Mouse (Mus musculus): Measurements from ENCODE around the gene Acer1. TPM values are rescaled to one million over a fixed set of nuclear protein-coding genes. Genes with fewer than 3 reads are reported as not detected.

Gene Acer1
- polyA plus RNA-seq, 1 experiment from 2014 or later: not detected

GRCm38 (mm10) chr17:56988441-56988840 lies 6.5 kb upstream of the Acer1 start:
- Histone ChIP-seq H3K9me3 (no peaks in the 10 kb centered on the region), H3K27ac (no peak overlapping the region), H3K4me1 (replicated peaks) (peaks cover 6% of the 10 kb centered on the region), H3K9ac (replicated peaks) (no peak overlapping the region), H3K27me3 (no peaks in the 10 kb centered on the region), H3K4me3 (replicated peaks) (no peak overlapping the region), H3K36me3 (peaks cover 22% of the 10 kb centered on the region), H3K4me2 (no peak overlapping the region)
- ATAC-seq (ENCODE audit: insufficient number of reproducible peaks, insufficient read depth, low FRiP score, low TSS enrichment, low read depth): no peak
- WGBS: 84% methylated on average over 7 of the region's 7 CpGs

GRCm38 (mm10) chr17:56986105-56986805 lies 4.3 kb upstream of the Acer1 start:
- H3K36me3 ChIP-seq: peaks cover 2% of the 10 kb centered on the region; the same call in 1 of the 2 replicates
- no peak overlapping the region for H3K27ac ChIP-seq
- H3K27me3 ChIP-seq: no peaks in the 10 kb centered on the region
- no peak overlapping the region for H3K9ac ChIP-seq (replicated peaks)
- H3K4me3 ChIP-seq (replicated peaks): no peak overlapping the region
- WGBS: 87% methylated on average over 3 of the region's 3 CpGs
- H3K4me1 ChIP-seq (replicated peaks): peaks cover 5% of the 10 kb centered on the region
- H3K4me2 ChIP-seq: no peak overlapping the region
- ATAC-seq (ENCODE audit: insufficient number of reproducible peaks, insufficient read depth, low FRiP score, low TSS enrichment, low read depth): no peak
- no peaks in the 10 kb centered on the region for H3K9me3 ChIP-seq

- H3K4me1 ChIP-seq (replicated peaks): no peaks in the 10 kb centered on the region
- H3K27ac ChIP-seq: no peak overlapping the region
- no peaks in the 10 kb centered on the region for H3K36me3 ChIP-seq
- ATAC-seq (ENCODE audit: insufficient number of reproducible peaks, insufficient read depth, low FRiP score, low TSS enrichment, low read depth): no peak
- no peak overlapping the region for H3K9ac ChIP-seq (replicated peaks)
- H3K4me3 ChIP-seq (replicated peaks): no peak overlapping the region
- no peak overlapping the region for H3K4me2 ChIP-seq
- 81% methylated on average over 3 of the region's 3 CpGs for WGBS
- no peaks in the 10 kb centered on the region for H3K9me3 ChIP-seq
- H3K27me3 ChIP-seq: no peaks in the 10 kb centered on the region
Measured at GRCm38 (mm10) chr17:56985656-56986055, 3.7 kb upstream of the Acer1 start.

GRCm38 (mm10) chr17:56984886-56985285 lies 3.0 kb upstream of the Acer1 start:
- Histone ChIP-seq H3K27ac (no peak overlapping the region), H3K36me3 (no peaks in the 10 kb centered on the region), H3K9ac (replicated peaks) (no peak overlapping the region), H3K27me3 (no peaks in the 10 kb centered on the region), H3K9me3 (no peaks in the 10 kb centered on the region), H3K4me1 (replicated peaks) (no peaks in the 10 kb centered on the region), H3K4me2 (no peak overlapping the region), H3K4me3 (replicated peaks) (no peak overlapping the region)
- WGBS: 74% methylated on average over 9 of the region's 9 CpGs
- no peak for ATAC-seq (ENCODE audit: insufficient number of reproducible peaks, insufficient read depth, low FRiP score, low TSS enrichment, low read depth)

GRCm38 (mm10) chr17:56981049-56981448 lies 877 bp downstream of the Acer1 start:
- H3K27me3 ChIP-seq: no peaks in the 10 kb centered on the region
- no peak overlapping the region for H3K4me3 ChIP-seq (replicated peaks)
- H3K4me1 ChIP-seq (replicated peaks): peaks cover 4% of the 10 kb centered on the region; the same call in 1 of the 2 replicates
- no peaks in the 10 kb centered on the region for H3K9me3 ChIP-seq
- ATAC-seq (ENCODE audit: insufficient number of reproducible peaks, insufficient read depth, low FRiP score, low TSS enrichment, low read depth): no peak
- 68% methylated on average over 7 of the region's 7 CpGs for WGBS
- no peak overlapping the region for H3K9ac ChIP-seq (replicated peaks)
- no peak overlapping the region for H3K27ac ChIP-seq
- no peak overlapping the region for H3K4me2 ChIP-seq
- H3K36me3 ChIP-seq: no peaks in the 10 kb centered on the region

GRCm38 (mm10) chr17:56979524-56979923 lies 2.4 kb downstream of the Acer1 start:
- no peak for ATAC-seq (ENCODE audit: insufficient number of reproducible peaks, insufficient read depth, low FRiP score, low TSS enrichment, low read depth)
- no peaks in the 10 kb centered on the region for H3K36me3 ChIP-seq
- 35% methylated on average over 4 of the region's 8 CpGs for WGBS
- H3K27ac ChIP-seq: no peak overlapping the region
- no peak overlapping the region for H3K9ac ChIP-seq (replicated peaks)
- no peak overlapping the region for H3K4me2 ChIP-seq
- no peaks in the 10 kb centered on the region for H3K27me3 ChIP-seq
- no peaks in the 10 kb centered on the region for H3K9me3 ChIP-seq
- H3K4me3 ChIP-seq (replicated peaks): no peak overlapping the region
- H3K4me1 ChIP-seq (replicated peaks): peaks cover 4% of the 10 kb centered on the region; the same call in 1 of the 2 replicates

- Histone ChIP-seq H3K27ac (no peak overlapping the region), H3K36me3 (no peaks in the 10 kb centered on the region), H3K27me3 (no peaks in the 10 kb centered on the region), H3K4me3 (replicated peaks) (no peak overlapping the region), H3K4me1 (replicated peaks) (peaks cover 4% of the 10 kb centered on the region; the same call in 1 of the 2 replicates), H3K4me2 (no peak overlapping the region), H3K9me3 (no peaks in the 10 kb centered on the region), H3K9ac (replicated peaks) (no peak overlapping the region)
- WGBS: 84% methylated on average over 8 of the region's 8 CpGs
- no peak for ATAC-seq (ENCODE audit: insufficient number of reproducible peaks, insufficient read depth, low FRiP score, low TSS enrichment, low read depth)
Measured at GRCm38 (mm10) chr17:56976531-56977390, 5.2 kb downstream of the Acer1 start.

GRCm38 (mm10) chr17:56975391-56975790 lies 6.5 kb downstream of the Acer1 start:
- H3K4me1 ChIP-seq (replicated peaks): peaks cover 4% of the 10 kb centered on the region; the same call in 1 of the 2 replicates
- WGBS: 81% methylated on average over 3 of the region's 3 CpGs
- H3K4me3 ChIP-seq (replicated peaks): no peak overlapping the region
- ATAC-seq (ENCODE audit: insufficient number of reproducible peaks, insufficient read depth, low FRiP score, low TSS enrichment, low read depth): no peak
- no peak overlapping the region for H3K9ac ChIP-seq (replicated peaks)
- no peak overlapping the region for H3K4me2 ChIP-seq
- H3K27ac ChIP-seq: no peak overlapping the region
- no peaks in the 10 kb centered on the region for H3K36me3 ChIP-seq
- no peaks in the 10 kb centered on the region for H3K9me3 ChIP-seq
- H3K27me3 ChIP-seq: no peaks in the 10 kb centered on the region

- no peak overlapping the region for H3K4me3 ChIP-seq (replicated peaks)
- 73% methylated on average over 5 of the region's 5 CpGs for WGBS
- H3K4me2 ChIP-seq: no peak overlapping the region
- H3K9me3 ChIP-seq: no peaks in the 10 kb centered on the region
- H3K9ac ChIP-seq (replicated peaks): no peak overlapping the region
- peaks cover 4% of the 10 kb centered on the region; the same call in 1 of the 2 replicates for H3K4me1 ChIP-seq (replicated peaks)
- ATAC-seq (ENCODE audit: insufficient number of reproducible peaks, insufficient read depth, low FRiP score, low TSS enrichment, low read depth): no peak
- H3K27ac ChIP-seq: no peak overlapping the region
- no peaks in the 10 kb centered on the region for H3K36me3 ChIP-seq
- peaks cover 4% of the 10 kb centered on the region; the same call in 1 of the 2 replicates for H3K27me3 ChIP-seq
Measured at GRCm38 (mm10) chr17:56974708-56975240, 7.2 kb downstream of the Acer1 start.

- 66% methylated on average over 13 of the region's 14 CpGs for WGBS
- Histone ChIP-seq H3K9ac (replicated peaks) (no peak overlapping the region), H3K36me3 (no peaks in the 10 kb centered on the region), H3K4me2 (no peak overlapping the region), H3K27ac (no peak overlapping the region), H3K27me3 (peaks cover 10% of the 10 kb centered on the region; the same call in 1 of the 2 replicates), H3K4me3 (replicated peaks) (no peak overlapping the region), H3K9me3 (no peaks in the 10 kb centered on the region), H3K4me1 (replicated peaks) (no peaks in the 10 kb centered on the region)
- no peak for ATAC-seq (ENCODE audit: insufficient number of reproducible peaks, insufficient read depth, low FRiP score, low TSS enrichment, low read depth)
Measured at GRCm38 (mm10) chr17:56973956-56974707, 7.8 kb downstream of the Acer1 start.

GRCm38 (mm10) chr17:56970081-56970480 lies 11.8 kb downstream of the Acer1 start:
- Histone ChIP-seq H3K9me3 (no peaks in the 10 kb centered on the region), H3K27me3 (peaks cover 10% of the 10 kb centered on the region; the same call in 1 of the 2 replicates), H3K9ac (replicated peaks) (no peak overlapping the region), H3K36me3 (no peaks in the 10 kb centered on the region), H3K4me1 (replicated peaks) (no peaks in the 10 kb centered on the region), H3K27ac (no peak overlapping the region), H3K4me3 (replicated peaks) (no peak overlapping the region), H3K4me2 (no peak overlapping the region)
- WGBS: 62% methylated on average over 5 of the region's 5 CpGs
- ATAC-seq (ENCODE audit: insufficient number of reproducible peaks, insufficient read depth, low FRiP score, low TSS enrichment, low read depth): no peak

Measured in limb, embryonic 12.5 days (tissue).